Mouse (Mus musculus) lung, embryonic 15.5 days (tissue): ENCODE data around the gene Dmrtb1. TPM values are rescaled to one million over a fixed set of nuclear protein-coding genes. Genes with fewer than 3 reads are reported as not detected.

Source experiments
- ATAC-seq: fragments of 200-750 bp; cut with Nextera tagmentation; 2 replicates; pipeline ENCODE4 v1.8.0; 2017; ENCODE audit warnings: moderate number of reproducible peaks, borderline replicate concordance; ENCODE audit not compliant: low FRiP score, low TSS enrichment; ENCODE audit errors: extremely low read depth
- H3K27ac ChIP-seq: fragments of 300-500 bp; sonication (generic); 2 replicates; pipeline ENCODE4 v1.5.1; 2015; ENCODE audit warnings: moderate library complexity, mild to moderate bottlenecking, inconsistent platforms
- H3K27me3 ChIP-seq: fragments of 300-500 bp; sonication (generic); 2 replicates; pipeline ENCODE4 v1.6.1; 2015; ENCODE audit warnings: inconsistent platforms
- H3K36me3 ChIP-seq: fragments of 300-500 bp; sonication (generic); 2 replicates; pipeline ENCODE4 v1.6.1; 2015; ENCODE audit warnings: inconsistent platforms
- H3K4me1 ChIP-seq: fragments of 300-500 bp; sonication (generic); 2 replicates; pipeline ENCODE4 v1.6.1; 2015; ENCODE audit warnings: inconsistent platforms
- H3K4me2 ChIP-seq: fragments of 300-500 bp; sonication (generic); 2 replicates; pipeline ENCODE4 v1.6.1; 2015; ENCODE audit warnings: inconsistent platforms, mild to moderate bottlenecking, moderate library complexity
- H3K4me3 ChIP-seq: fragments of 300-500 bp; sonication (generic); 2 replicates; pipeline ENCODE4 v1.5.1; 2015; ENCODE audit warnings: mild to moderate bottlenecking, inconsistent platforms
- H3K9ac ChIP-seq: fragments of 300-500 bp; sonication (generic); 2 replicates; pipeline ENCODE4 v1.6.1; 2015; ENCODE audit warnings: inconsistent platforms
- H3K9me3 ChIP-seq: fragments of 300-500 bp; sonication (generic); 2 replicates; pipeline ENCODE4 v1.6.1; 2016; ENCODE audit warnings: inconsistent platforms
- WGBS: fragments of 180-500 bp; shearing (Covaris S2); methylation state at CpG from one replicate; pipeline ENCODE4 v1.1.7; 2015; 5-methylcytosine and 5-hydroxymethylcytosine counted together
- polyA plus RNA-seq: library from polyadenylated mRNA; unstranded; fragments of >200 nt; fragmentation: Nextera tagmentation; extraction: Ambion mirVana; gene quantifications from 2 replicates; pipeline ENCODE4 v1.2.1, GENCODE M21; 2015

Gene Dmrtb1
- polyA plus RNA-seq, 1 experiment from 2014 or later, result not detected

- no peaks in the 10 kb centered on the region for H3K27me3 ChIP-seq
- H3K36me3 ChIP-seq, result no peaks in the 10 kb centered on the region
- WGBS, result 26% methylated on average over 15 of the region's 15 CpGs
- H3K4me2 ChIP-seq, result no peak overlapping the region
- H3K9me3 ChIP-seq, result no peaks in the 10 kb centered on the region
- H3K27ac ChIP-seq, result no peak overlapping the region
- no peak overlapping the region for H3K4me3 ChIP-seq
- no peaks in the 10 kb centered on the region for H3K4me1 ChIP-seq
- no peak for ATAC-seq
- no peak overlapping the region for H3K9ac ChIP-seq
Observed at GRCm38 (mm10) chr4:107680311-107681098, 3.5 kb downstream of the Dmrtb1 start.

DNA sequence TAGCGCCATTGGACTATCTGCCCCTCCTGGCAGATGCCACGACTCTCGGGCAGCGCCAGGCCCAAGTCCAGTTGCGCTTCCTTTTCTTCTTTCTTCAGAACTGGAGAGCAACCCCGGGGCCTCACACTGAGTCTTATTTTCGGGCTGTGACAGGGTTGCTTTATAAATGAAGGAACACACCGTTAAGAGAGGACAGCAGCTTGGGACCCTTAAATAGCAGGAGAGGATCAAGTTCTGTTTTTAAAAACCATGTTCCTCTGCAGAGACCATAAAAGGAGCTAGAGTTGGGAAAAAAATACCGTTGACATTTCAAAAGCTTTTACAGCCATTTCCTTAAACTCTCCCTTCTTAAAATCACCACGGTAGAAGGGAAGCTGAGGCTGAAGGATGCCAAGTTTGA, 8.4 kb downstream of the Dmrtb1 start:
- WGBS, result 65% methylated on average over 10 of the region's 10 CpGs
- H3K27ac ChIP-seq, result no peak overlapping the region

DNA sequence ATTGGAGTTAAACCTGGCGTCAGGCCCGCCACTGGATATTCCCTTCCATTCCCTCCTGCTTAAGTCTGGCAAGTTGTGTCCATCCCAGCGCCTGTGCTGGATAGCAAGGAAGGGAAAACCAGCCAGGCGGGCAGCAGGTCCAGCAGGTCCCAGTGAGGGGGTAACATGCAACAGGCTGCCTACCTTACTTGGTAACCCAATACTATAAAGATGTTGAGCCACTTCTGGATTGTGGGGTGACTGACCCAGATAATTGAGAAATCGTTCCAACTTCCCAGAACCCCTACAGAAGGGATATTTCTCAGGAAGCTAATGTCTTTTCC, 9.7 kb downstream of the Dmrtb1 start:
- no peak overlapping the region for H3K4me3 ChIP-seq
- no peaks in the 10 kb centered on the region for H3K36me3 ChIP-seq
- no peak; the same call in 1 of the 2 replicates for ATAC-seq
- peaks cover 4% of the 10 kb centered on the region; the same call in 1 of the 2 replicates for H3K4me1 ChIP-seq
- no peak overlapping the region for H3K4me2 ChIP-seq
- no peaks in the 10 kb centered on the region for H3K9me3 ChIP-seq
- WGBS, result 19% methylated on average over 5 of the region's 5 CpGs
- H3K27me3 ChIP-seq, result peaks cover 27% of the 10 kb centered on the region
- H3K9ac ChIP-seq, result no peak overlapping the region
- no peak overlapping the region for H3K27ac ChIP-seq

More for the DNA sequence above, 8.4 kb downstream of the Dmrtb1 start:
- Histone ChIP-seq H3K9ac (no peak overlapping the region), H3K9me3 (no peaks in the 10 kb centered on the region), H3K36me3 (no peaks in the 10 kb centered on the region), H3K4me1 (peaks cover 4% of the 10 kb centered on the region; the same call in 1 of the 2 replicates), H3K4me3 (no peak overlapping the region), H3K4me2 (no peak overlapping the region), H3K27me3 (peaks cover 27% of the 10 kb centered on the region)
- ATAC-seq, result no peak

- H3K27ac ChIP-seq, result no peak overlapping the region
- H3K4me1 ChIP-seq, result peaks cover 4% of the 10 kb centered on the region; the same call in 1 of the 2 replicates
- no peak overlapping the region for H3K4me2 ChIP-seq
- ATAC-seq, result peak; percentile 81
- peaks cover 27% of the 10 kb centered on the region for H3K27me3 ChIP-seq
- H3K36me3 ChIP-seq, result no peaks in the 10 kb centered on the region
- WGBS, result 19% methylated on average over 23 of the region's 23 CpGs
- no peak overlapping the region for H3K9ac ChIP-seq
- no peaks in the 10 kb centered on the region for H3K9me3 ChIP-seq
- no peak overlapping the region for H3K4me3 ChIP-seq
Observed at GRCm38 (mm10) chr4:107673638-107674321, 10.2 kb downstream of the Dmrtb1 start.

DNA sequence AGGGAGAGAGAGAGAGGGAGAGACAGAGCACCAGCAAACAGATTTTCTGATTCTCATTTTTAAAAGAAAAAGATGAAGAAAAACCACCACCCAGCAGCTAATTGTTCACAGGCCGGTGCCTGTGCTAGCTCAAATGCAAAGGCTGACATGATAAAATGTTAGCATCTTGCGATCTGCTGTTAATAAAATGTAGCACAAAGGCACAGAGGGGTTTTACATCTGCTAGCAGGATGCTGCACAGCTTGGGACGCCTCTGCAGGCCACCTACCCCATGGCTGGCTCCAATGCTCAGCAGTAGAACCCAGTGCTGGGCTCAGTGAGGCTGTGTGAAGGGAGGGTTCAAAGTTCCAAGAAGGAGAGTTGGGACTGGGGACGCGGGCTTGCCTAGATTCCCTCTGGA, 13.3 kb downstream of the Dmrtb1 start:
- Histone ChIP-seq H3K4me2 (no peak overlapping the region), H3K9ac (no peak overlapping the region), H3K9me3 (no peaks in the 10 kb centered on the region), H3K27ac (no peak overlapping the region), H3K4me1 (peaks cover 4% of the 10 kb centered on the region; the same call in 1 of the 2 replicates), H3K36me3 (no peaks in the 10 kb centered on the region), H3K27me3 (peaks cover 27% of the 10 kb centered on the region), H3K4me3 (no peak overlapping the region)
- 75% methylated on average over 5 of the region's 5 CpGs for WGBS
- ATAC-seq, result no peak

DNA sequence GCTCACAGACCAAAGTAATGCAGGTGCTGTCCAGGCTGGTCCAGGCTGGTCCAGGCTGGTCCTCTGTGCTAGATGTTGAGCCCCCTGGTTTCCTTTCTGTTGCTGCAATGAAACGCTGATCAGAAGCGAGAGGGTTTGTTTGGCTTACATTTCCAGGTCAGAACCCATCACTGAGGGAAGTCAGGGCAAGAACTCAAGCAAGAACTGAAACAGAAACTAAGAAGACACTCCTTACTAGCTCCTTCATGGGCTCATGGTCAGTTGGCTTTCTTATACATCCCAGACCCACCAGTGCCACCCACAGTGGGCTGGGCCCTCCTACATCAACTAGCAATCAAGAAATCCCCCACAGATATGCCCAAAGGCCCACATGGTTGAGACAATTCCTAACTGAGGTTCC, 15.5 kb downstream of the Dmrtb1 start:
- Histone ChIP-seq H3K4me3 (no peak overlapping the region), H3K4me2 (no peak overlapping the region), H3K9ac (no peak overlapping the region), H3K27ac (no peak overlapping the region), H3K36me3 (no peaks in the 10 kb centered on the region), H3K27me3 (peaks cover 23% of the 10 kb centered on the region), H3K4me1 (no peaks in the 10 kb centered on the region), H3K9me3 (no peaks in the 10 kb centered on the region)
- 80% methylated on average over 2 of the region's 2 CpGs for WGBS
- no peak for ATAC-seq

DNA sequence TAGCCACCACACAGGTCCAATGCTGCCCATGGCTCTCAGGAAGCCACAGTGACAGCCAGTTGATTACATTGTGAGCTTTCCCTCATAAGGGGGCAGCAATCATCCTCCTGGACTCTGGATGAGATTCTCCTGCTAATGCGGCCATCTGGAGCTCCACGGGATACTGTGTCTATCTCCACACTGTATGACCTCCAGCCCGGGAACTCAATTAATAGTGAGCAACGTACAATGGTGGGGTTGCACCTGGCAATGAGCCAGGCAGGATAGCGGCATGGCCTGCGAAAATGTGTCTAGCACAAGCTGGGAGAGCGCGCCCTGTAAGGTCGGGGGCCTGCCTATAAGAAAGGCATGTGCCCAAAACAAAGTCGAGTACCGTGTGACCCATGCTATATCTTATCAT, 23.4 kb downstream of the Dmrtb1 start:
- no peak overlapping the region for H3K4me2 ChIP-seq
- no peak for ATAC-seq
- H3K4me3 ChIP-seq, result no peak overlapping the region
- no peak overlapping the region for H3K27ac ChIP-seq
- 75% methylated on average over 11 of the region's 11 CpGs for WGBS
- no peaks in the 10 kb centered on the region for H3K4me1 ChIP-seq
- H3K36me3 ChIP-seq, result no peaks in the 10 kb centered on the region
- no peaks in the 10 kb centered on the region for H3K27me3 ChIP-seq
- no peaks in the 10 kb centered on the region for H3K9me3 ChIP-seq
- no peak overlapping the region for H3K9ac ChIP-seq

DNA sequence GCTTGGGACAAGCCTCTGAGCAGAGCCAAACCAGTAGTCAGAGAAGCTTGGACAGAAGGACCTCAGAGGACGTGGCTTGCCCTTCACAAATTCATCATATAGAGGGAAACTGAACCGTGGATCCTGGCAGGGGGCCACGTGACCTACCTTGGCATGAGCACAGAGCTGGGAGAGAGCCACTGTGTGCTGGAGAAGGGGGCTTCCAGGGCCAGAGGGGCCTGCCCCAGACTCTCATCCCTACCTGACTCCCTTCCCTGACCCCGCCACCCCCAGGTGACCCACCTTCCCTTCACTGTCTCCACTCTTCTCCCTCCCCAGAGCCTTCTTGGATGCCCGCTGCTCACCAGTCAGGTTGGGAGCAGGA, 30.8 kb downstream of the Dmrtb1 start:
- Histone ChIP-seq H3K4me1 (no peaks in the 10 kb centered on the region), H3K36me3 (no peaks in the 10 kb centered on the region), H3K4me2 (no peak overlapping the region), H3K27me3 (no peaks in the 10 kb centered on the region), H3K9me3 (no peaks in the 10 kb centered on the region), H3K27ac (no peak overlapping the region), H3K4me3 (no peak overlapping the region), H3K9ac (no peak overlapping the region)
- no peak for ATAC-seq
- 61% methylated on average over 5 of the region's 5 CpGs for WGBS

DNA sequence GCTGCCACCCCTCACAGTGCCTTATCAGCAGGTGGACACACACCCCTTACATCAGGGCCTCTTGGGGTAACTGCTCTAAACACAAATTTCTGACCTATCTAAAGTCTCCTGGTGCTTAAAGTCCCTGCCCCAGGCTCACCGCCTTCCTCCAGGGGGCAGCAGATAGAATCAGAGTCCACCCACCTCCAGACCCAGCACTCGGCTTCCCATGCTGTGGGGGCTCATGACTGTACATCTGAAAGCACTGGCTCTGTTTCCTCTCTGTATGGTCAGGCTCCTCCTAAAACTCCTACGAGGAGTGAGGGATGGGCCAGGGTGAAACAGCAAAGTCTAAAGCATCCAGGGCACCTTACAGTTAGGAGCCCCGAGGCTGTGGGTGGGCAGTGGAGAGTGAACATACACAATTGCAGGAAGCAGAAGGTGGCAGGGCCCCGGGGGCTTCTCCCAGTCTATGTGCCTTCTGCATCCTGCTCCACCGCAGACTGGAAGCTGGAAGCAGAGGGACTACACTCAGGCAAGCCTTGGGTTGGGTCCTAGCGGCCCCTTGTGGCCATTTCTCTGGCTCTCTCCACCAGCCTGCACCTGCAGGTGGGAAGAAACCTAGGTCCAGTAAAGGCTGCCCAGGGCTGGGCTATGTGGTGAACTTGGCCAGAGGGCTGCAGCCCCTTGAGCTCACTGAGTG, 31.3 kb downstream of the Dmrtb1 start:
- H3K4me3 ChIP-seq, result no peak overlapping the region
- no peaks in the 10 kb centered on the region for H3K27me3 ChIP-seq
- H3K9me3 ChIP-seq, result no peaks in the 10 kb centered on the region
- ATAC-seq, result peak; percentile 69
- no peaks in the 10 kb centered on the region for H3K36me3 ChIP-seq
- WGBS, result 10% methylated on average over 7 of the region's 7 CpGs
- H3K4me1 ChIP-seq, result no peaks in the 10 kb centered on the region
- H3K27ac ChIP-seq, result no peak overlapping the region
- no peak overlapping the region for H3K9ac ChIP-seq
- H3K4me2 ChIP-seq, result no peak overlapping the region; the same call in 1 of the 2 replicates

DNA sequence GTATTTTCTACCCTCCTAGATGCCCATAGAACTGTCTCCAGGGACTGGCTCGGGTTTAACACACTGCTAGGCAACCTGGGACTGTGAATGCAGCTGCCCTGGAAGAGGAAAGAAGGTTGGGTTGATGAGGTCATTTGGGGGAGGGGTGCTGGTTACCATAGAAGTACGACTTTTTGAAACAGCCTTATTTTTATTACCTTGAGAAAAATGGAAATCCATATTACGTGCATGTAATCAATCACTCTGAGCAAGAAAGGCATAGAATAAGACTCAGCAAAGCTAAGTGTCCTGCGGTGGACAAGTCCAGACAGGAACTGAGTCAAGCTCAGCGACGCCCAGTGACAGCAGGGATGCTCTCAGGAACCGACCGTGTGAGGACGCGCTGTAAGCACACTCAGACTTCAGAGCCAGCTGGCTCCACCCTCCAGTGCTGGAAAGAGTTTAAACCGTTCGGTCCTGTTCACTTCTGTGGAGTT, 33.0 kb downstream of the Dmrtb1 start:
- WGBS, result 26% methylated on average over 12 of the region's 12 CpGs
- ATAC-seq, result no peak
- Histone ChIP-seq H3K9me3 (no peaks in the 10 kb centered on the region), H3K27me3 (no peaks in the 10 kb centered on the region), H3K9ac (no peak overlapping the region), H3K4me1 (no peaks in the 10 kb centered on the region), H3K36me3 (no peaks in the 10 kb centered on the region), H3K27ac (no peak overlapping the region), H3K4me3 (no peak overlapping the region), H3K4me2 (no peak overlapping the region)

DNA sequence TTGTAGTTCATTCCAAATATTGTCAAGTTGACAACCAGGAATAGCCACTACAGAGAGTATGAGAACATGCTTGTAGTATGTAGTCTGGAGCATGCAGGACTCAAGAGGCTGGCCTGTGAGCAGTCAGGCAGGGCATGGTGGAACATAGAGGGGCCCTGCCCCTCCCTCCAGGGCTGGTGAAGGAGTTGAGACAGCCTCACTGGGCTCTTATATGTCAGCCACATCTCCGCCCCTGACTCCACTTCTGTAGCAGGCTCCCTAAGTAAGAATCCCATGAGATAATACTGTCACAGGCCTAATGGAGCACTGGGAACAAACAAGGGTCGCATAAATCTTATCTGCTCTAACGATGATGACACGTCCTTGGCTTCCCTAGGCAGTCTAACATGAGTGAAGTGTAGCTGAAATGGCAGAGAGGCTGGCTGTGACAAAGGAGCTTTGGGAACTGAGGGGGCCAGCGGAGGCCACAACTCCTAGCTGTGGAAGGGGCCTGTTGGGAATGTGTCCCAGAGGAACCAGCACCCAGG, 35.0 kb downstream of the Dmrtb1 start:
- Histone ChIP-seq H3K36me3 (no peaks in the 10 kb centered on the region), H3K27ac (no peak overlapping the region), H3K4me3 (no peak overlapping the region), H3K4me2 (no peak overlapping the region), H3K9ac (no peak overlapping the region), H3K9me3 (no peaks in the 10 kb centered on the region), H3K4me1 (no peaks in the 10 kb centered on the region), H3K27me3 (no peaks in the 10 kb centered on the region)
- 40% methylated on average over 5 of the region's 5 CpGs for WGBS
- peak; percentile 62 for ATAC-seq

DNA sequence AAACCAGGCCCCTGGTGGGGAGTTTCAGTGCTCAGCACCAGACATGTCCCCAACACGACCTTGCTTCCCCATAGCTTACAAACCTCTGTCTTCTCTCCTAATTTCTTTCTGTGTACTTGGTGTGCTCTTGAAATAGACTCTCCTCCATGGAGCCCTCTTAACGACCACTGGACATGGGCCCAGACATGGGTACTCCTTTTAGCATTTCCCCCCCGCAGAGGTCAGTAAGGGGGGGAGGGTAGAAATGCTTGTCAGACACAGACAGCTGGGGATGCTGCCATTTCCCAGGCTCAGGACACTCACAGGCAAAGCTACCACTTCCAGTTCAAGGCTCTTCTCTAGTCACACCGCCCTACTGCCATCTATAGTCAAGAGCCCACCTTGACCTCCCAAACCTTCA, 42.4 kb downstream of the Dmrtb1 start:
- no peak for ATAC-seq
- no peak overlapping the region for H3K9ac ChIP-seq
- no peak overlapping the region for H3K4me3 ChIP-seq
- no peak overlapping the region for H3K4me2 ChIP-seq
- H3K9me3 ChIP-seq, result no peaks in the 10 kb centered on the region
- H3K4me1 ChIP-seq, result peaks cover 4% of the 10 kb centered on the region; the same call in 1 of the 2 replicates
- WGBS, result 52% methylated on average over 4 of the region's 4 CpGs
- H3K36me3 ChIP-seq, result no peaks in the 10 kb centered on the region
- H3K27me3 ChIP-seq, result no peaks in the 10 kb centered on the region
- no peak overlapping the region for H3K27ac ChIP-seq
